Mouse (Mus musculus): ENCODE measurements around the gene Clps.

DNA sequence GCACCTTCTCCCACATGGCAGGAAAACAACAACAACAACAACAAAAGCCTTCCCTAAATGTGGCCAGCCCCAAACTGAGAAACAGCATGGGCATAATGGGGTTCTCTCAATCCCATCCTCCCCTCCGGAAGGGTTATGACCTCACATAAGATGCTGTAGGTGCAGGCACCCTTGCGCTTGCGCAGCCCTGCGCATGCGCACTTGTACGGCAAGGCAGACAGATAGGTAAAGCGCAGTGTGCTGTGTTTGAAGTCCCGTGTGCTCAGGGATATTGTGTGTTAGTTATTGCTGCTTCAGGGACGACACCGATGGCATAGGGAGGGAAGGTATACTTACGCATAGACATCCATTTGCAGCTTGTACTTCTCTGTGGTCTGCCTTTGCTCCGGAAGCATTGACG is 27.2 kb downstream of the Clps start:
- TF ChIP-seq CTCF (IDR thresholded peaks at IDR 0.05; ENCODE audit: extremely low read depth, insufficient read depth, low read length), result no peak
- no peak for TF ChIP-seq POLR2A (IDR thresholded peaks at IDR 0.05; ENCODE audit: extremely low read depth, insufficient read depth, low read length)

Measured in cortical plate, adult 2 months (tissue).